Mouse (Mus musculus): ENCODE data around the gene Kifc3. TPM values are rescaled to one million over a fixed set of nuclear protein-coding genes. Genes with fewer than 3 reads are reported as not detected.
"Not testable (repeated sequence)": the region's sequence is repeated elsewhere in the genome, so short reads cannot be mapped to it uniquely, and the experiment has no call there.

Gene Kifc3
- 39.1 and 45.2 TPM in 2 replicates for polyA plus RNA-seq (2012; rRNA removed)

DNA sequence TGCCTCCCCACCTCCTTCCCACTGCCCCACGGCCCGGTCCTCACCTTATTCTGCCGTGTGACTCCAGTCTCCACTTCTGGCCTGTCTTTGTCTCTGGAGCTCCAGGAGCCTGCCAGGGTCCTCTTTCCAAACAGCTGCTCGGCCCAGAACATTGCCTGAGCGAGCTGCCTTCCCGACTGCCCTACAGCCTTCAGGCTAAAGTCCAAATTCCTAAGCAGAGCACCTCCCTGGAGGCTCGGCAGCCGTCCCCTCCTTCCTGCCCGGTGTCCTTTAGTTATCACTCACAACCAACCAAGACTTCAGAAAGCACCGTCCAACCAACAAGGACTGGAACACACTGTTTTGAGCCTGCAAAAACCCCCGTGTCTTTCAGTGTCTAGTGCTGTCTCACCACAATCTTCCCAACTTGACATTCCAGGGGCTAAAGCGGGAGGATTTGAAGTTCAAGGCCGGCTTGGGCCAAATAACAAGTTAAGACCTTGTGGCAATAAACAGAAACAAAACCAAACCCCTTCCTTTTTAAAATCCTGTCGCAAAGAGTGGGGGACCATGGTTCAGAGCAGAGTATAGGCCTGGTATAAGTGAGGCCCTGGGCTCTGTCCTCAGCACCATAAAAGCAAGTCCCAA is at the start of gene Kifc3:
TSS of gene Kifc3 (minus strand) at position 164 of the 627 bp plus-strand sequence.
- peak; percentile 29 for DNase-seq (ENCODE audit: low spot score)

DNA sequence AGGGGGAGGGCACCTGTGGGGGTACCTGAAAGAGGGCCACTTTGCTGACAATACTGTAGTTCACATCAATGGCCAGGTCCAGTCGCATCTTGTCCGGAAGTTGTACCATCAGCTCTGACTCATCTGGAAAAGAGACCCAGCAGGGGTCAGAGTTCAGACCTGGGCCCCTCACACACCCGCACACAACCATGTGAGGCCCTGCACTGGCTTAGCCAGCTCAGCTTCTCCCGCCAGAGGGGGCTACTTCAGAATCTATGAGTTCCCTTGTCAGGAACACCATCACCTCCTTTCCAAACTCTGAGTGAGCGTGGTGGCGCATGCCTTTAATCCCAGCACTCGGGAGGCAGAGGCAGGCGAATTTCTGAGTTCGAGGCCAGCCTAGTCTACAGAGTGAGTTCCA is 49.4 kb upstream of the Kifc3 start:
- DNase-seq (ENCODE audit: low spot score), result no peak

DNA sequence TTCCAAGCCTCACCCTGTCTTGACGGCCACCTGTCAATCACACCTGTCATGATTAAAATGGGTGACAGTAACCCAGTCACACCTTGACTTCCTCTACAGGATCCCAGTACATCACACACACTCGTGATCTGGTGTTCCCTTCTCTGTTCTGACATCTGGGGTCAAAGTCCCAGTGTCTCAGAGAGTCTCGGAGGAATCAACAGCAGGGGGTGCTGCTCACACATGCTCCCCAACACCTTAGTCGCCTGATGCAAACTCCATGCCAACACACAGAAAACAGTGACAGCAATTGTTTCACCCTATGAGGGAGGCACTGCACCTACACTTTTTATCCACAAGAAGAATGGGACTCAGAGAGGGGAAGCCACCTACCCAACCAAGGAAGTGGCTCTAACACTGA is 47.2 kb upstream of the Kifc3 start:
- DNase-seq (ENCODE audit: low spot score), result no peak

- no peak for DNase-seq (ENCODE audit: low spot score)
Measured at GRCm38 (mm10) chr8:95247277-95247676, 44.7 kb upstream of the Kifc3 start.

DNA sequence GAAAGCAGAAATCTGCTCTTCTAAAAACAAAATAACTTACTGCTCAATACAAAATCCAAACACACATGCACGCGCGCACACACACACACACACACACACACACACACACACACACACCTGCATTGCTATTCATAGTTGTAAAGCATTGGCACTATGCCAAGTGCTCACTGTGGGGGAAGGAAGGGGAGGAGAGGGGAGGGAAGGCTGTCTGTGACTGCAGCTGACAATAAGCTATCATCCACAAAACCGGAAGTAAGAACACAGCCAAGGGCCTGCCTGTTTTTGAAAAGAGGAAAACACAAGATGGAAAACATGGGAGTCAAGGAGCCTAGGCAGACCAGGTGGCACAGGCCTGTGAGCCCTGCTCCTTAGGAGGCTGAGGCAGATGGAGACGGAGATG is 42.6 kb upstream of the Kifc3 start:
- DNase-seq (ENCODE audit: low spot score), result no peak

DNA sequence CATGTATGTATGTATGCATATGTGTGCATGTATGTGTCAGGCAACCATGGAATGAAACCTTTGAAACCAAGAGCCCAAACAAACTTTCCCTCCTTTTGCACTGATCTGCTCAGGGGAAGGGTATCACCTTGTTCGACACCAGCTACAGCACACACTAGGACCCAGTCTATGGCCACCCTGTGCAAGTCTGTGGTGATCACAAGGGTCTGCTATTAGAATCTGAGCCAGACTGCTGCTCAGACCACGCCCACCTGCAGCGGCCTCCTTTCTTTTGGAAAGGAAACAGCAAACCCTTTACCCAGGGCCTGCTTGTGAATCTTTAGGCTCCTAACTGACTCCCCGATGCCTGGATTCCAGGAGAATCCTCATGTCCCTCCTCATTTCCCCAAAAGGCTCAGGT is 41.2 kb upstream of the Kifc3 start:
- no peak for DNase-seq (ENCODE audit: low spot score)

DNA sequence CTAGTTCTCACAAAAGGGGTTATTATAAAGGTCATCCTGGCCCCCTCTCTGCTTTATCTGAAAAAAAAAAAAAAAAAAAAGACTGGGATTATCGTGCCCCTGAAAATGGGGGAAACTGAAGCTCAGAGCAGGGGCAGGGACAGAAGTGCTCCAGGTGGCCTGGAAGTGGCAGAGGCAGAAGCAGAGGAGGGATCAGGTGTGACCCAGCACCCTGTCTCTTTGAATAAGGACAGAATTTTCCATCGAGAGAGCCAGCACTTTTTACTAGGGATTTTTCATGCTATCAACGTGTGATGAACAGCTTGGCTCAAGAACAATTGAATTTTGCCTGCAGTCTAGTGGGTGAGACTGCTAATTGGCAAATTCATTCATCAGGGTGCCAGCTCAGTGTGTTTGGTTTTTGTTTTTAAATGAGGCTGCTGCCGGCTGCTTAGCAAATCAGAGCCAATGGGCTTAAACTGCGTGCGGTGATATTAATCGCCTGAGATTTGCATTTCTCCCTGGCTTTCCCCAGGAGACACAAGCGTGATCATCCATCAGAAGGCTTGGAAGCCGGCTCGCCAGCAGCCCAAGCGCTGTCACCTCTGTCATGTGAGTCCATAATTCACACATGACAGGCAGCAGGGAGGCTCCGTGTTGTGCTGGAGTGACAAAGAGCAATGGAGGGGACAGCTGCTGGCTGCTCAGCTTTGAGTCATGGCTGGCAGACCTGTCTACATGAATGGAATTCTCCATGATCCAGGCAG is 40.4 kb upstream of the Kifc3 start:
- no peak for DNase-seq (ENCODE audit: low spot score)

DNA sequence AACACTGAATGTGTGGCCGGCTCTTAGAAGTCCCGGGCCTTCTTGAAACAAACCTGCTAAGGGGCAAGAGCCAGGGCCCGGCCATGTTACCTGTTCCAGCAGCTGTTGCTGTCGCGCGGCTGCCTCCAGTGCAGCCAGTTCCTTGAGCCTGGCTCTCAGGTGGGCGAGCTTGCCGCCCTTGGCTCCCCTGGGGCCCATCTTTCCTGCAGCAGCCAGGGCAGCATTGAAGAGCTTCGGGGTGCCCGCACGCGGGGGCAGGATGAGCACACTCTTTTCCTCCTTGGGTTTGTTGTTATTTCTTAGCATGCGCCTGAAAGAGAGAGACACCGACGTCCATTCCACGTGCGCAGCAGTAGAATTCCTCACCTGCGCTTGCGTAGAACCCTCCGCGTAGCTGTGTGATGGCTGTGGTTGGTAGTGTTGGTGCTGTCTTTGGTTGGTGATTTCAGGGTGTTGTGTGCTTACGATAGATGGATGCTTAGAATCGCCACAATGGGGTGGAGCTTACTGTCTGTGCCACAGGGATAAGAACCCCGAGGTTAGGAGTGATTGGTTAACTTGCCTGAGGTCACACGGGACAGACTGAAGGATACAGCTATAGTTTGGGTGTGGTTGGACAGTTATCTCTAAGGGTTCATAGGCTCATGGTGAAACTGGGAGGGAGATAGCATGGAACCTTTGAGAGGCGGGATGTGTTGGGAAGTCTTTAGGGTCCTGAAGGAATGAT is 39.6 kb upstream of the Kifc3 start:
- no peak for DNase-seq (ENCODE audit: low spot score)

GRCm38 (mm10) chr8:95235683-95236082 is 33.1 kb upstream of the Kifc3 start:
- peak; percentile 66 for DNase-seq (ENCODE audit: low spot score)

DNA sequence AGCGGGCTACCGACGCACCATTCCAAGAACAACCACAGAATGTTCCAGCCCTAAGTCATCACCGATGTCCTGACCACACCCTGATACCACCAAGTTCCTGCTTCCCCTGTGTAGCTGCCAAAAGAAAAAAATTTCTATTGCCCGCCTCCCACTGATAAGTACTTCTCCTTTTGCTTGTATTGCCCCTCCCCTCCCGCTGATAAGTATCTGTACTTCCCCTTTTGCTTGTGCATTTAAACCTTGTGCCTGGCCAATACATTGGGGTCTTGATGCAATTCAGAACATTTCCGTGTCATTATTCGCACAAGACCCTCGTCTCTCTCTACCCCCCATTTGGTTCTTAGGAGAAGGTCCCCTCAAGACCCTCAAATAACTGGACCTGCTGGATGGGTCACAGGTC is 27.5 kb upstream of the Kifc3 start:
- not testable (repeated sequence) for DNase-seq (ENCODE audit: low spot score)

DNA sequence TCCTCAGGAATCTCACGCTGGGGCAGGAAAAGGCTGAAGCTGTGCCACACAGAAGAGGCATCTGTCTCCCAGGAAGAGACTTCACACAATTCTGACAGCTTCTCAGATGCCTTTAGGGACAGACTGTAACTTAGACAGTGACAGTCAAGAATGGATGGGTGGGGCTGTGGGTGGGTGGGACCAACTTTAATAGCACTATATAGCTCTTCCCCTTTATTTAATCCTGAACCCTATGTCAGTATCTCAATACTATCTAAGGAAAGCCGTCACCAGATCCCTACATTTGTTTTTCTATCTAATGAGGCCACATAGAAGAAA is 24.5 kb upstream of the Kifc3 start:
- DNase-seq (ENCODE audit: low spot score), result no peak

DNA sequence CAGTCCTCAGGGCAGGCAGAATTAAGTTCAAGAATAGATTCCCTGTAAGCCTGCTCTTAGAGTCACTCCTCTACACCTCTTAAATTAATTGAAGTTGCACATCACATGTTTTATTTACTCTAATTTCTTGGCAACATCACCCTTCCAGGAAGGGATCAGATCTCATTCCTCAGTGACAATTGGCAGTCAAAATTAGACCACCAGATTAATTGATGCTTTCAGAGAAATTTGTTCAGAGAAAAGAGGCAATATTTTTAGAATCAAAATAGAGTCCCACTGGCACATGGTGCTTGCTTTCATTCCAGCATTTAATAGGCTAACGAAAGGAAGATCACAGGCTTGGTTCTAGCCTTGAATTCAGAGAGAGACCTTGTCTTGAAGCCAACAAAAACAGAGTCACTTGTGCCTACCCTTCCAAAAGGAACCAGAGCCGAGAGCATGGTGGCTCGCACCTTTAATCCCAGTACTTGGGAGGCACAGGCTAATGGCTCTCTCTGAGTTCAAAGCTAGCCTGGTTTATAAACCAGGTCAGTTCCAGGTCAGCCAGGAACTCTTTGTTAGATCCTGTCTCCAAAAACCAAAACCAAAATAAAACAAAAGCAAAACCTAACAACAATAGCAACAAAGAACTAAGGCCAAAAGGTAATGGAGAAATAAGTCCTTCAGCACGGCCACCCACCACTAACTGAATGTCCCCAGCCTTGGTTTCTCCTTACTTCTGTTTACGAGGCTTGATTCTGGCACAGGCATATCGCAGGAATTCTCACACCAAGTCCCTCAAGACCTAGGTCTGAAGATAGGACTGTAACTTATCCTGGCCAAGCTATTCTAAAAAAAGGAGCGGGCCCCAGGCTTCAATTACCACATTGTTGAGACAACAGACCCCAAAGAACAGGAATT is 23.9 kb upstream of the Kifc3 start:
- DNase-seq (ENCODE audit: low spot score), result no peak

GRCm38 (mm10) chr8:95223969-95224368 is 21.4 kb upstream of the Kifc3 start:
- no peak for DNase-seq (ENCODE audit: low spot score)

GRCm38 (mm10) chr8:95221045-95221444 is 18.4 kb upstream of the Kifc3 start:
- no peak for DNase-seq (ENCODE audit: low spot score)

GRCm38 (mm10) chr8:95220571-95220998 is 18.0 kb upstream of the Kifc3 start:
- DNase-seq (ENCODE audit: low spot score), result no peak

DNA sequence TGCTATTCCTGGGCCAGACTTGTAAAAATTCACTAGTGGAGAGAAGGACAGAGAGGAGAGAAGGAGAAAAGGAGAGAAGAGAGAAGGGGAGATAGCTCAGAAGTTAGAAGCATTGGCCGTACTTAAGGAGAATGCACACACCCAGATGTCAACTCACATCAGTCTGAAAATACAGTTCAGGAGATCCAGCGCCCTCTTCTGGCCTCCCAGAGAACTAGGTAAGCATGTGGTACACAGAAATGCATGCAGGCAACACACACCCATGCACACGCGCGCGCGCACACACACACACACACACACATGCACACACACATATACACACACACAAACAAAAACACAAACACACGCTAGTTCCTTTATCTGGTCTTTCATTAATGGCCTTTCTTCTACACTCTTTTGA is 17.0 kb upstream of the Kifc3 start:
- no peak for DNase-seq (ENCODE audit: low spot score)

- DNase-seq (ENCODE audit: low spot score), result no peak
Measured at GRCm38 (mm10) chr8:95215709-95216360, 13.2 kb upstream of the Kifc3 start.

DNA sequence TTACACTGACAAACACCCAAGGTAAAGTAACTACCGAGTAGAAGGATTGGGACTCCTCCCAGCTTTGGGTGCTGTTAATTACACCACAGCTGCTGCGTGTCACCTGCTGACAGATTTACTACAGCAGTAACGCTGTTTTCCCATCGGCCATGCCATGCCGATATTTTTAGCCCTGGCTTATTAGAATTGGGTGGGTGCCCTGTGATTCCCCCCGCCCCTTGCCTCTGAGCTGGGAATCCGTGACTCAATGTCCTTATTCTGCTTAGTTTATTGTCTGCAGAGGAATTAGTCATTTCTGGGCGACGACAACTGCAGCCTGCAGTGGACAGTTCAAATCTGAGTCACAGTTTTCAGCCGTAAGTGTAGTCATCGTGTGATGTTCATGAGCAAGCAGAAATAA is 7.3 kb upstream of the Kifc3 start:
- no peak for DNase-seq (ENCODE audit: low spot score)

DNA sequence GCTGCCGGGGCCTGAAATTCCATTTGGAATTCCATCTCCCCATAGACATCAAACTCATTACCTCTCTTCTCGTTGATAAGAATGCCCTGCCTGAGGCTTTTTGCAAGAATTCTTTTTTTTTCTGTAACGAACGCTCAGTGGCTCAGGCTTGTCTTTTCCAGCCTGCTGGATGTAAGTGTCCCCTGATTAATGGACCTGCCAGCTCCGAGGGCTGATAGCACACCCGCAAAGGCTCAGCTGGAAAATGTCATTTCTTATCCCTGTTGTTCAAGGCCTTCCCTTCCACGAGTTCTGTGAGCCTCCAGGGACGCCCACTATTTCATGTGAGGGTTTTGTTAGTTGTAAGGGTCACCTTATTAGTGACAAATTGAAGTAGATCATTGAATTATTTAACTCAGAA is 3.3 kb upstream of the Kifc3 start:
- no peak for DNase-seq (ENCODE audit: low spot score)

DNA sequence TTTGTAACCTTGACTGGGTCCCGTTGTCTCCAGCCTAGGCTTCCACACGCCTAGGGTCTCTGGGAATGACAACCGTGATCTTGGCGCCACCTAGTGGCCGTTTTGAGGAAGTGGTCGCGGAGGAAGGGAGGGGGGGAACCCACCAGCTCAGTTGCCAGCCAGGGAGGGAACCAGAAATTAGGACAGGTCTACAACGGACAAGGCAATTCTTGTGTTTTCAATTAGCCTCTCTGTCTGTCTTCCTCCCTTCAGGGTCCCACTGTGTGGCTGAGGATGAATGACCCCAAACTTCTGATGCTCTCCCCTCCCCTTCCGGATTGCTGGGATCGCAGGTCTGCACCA is 1.4 kb upstream of the Kifc3 start:
- peak; percentile 53 for DNase-seq (ENCODE audit: low spot score)

GRCm38 (mm10) chr8:95203326-95204038 is 870 bp upstream of the Kifc3 start:
- no peak for DNase-seq (ENCODE audit: low spot score)
